ENCODE assay signal across 8 mouse cellular contexts in genomic region chr7:98361063-98361652, GRCm38 (mm10). TPM values are rescaled to one million over a fixed set of nuclear protein-coding genes. Genes with fewer than 3 reads are reported as not detected.
DNase-seq lines count a peak whose midpoint lies in the region; ATAC-seq lines count a peak whose summit lies in the region.

Gene Tsku (minus strand): TSS chr7:98361328.

- H3K4me2 ChIP-seq in forebrain, embryonic 11.5 days (ENCODE audit: low read depth, low read length, severe bottlenecking): peak within 1 kb of the TSS; percentile 87
- H3K4me2 ChIP-seq in heart, embryonic 14.5 days (ENCODE audit: low read length): peak within 1 kb of the TSS; percentile 89
- peak within 1 kb of the TSS; percentile 67 for H3K4me2 ChIP-seq in liver, embryonic 13.5 days
- H3K4me2 ChIP-seq in neural tube, embryonic 12.5 days (replicated peaks): peak within 1 kb of the TSS; percentile 98

- H3K4me1 ChIP-seq in forebrain, embryonic 11.5 days (replicated peaks; ENCODE audit: control insufficient read depth, insufficient read depth, low read length): peaks cover 17% of the 10 kb centered on the region
- peaks cover 11 to 20% of the 10 kb centered on the region in 2 experiments for H3K4me1 ChIP-seq in heart, embryonic 14.5 days (ENCODE audit: control insufficient read depth in 2 of 2, insufficient read depth in 2 of 2, low read length in 2 of 2)
- peaks cover 20% of the 10 kb centered on the region for H3K4me1 ChIP-seq in liver, embryonic 13.5 days (replicated peaks)
- peaks cover 32% of the 10 kb centered on the region for H3K4me1 ChIP-seq in neural tube, embryonic 12.5 days

- peak; percentile 44 for DNase-seq in CD4-positive, CD25-positive, alpha-beta regulatory T cell, adult 2 months (ENCODE audit: low read depth, low spot score)
- DNase-seq in brain, embryonic 18.5 days (ENCODE audit: low read depth, low spot score): peak; percentile 82
- DNase-seq in forebrain, embryonic 11.5 days (ENCODE audit: low spot score): peak; percentile 97
- peak; percentile 94 for DNase-seq in kidney, postnatal 14 days
- DNase-seq in liver, embryonic 13.5 days: peak; percentile 41
- peak; percentile 93 for DNase-seq in testis, postnatal 14 days (ENCODE audit: low spot score)

- H3K27me3 ChIP-seq in forebrain, embryonic 11.5 days (ENCODE audit: control insufficient read depth, insufficient read depth, low read length): no peaks in the 10 kb centered on the region
- no peaks in the 10 kb centered on the region for H3K27me3 ChIP-seq in heart, embryonic 14.5 days (ENCODE audit: control insufficient read depth, insufficient read depth, low read length)
- H3K27me3 ChIP-seq in liver, embryonic 13.5 days: peaks cover 65% of the 10 kb centered on the region
- no peaks in the 10 kb centered on the region for H3K27me3 ChIP-seq in neural tube, embryonic 12.5 days (replicated peaks)

- no peaks in the 10 kb centered on the region for H3K9me3 ChIP-seq in forebrain, embryonic 11.5 days (ENCODE audit: control insufficient read depth, low read length)
- H3K9me3 ChIP-seq in heart, embryonic 14.5 days (ENCODE audit: control insufficient read depth, low read length): 0 out of 2 replicates have a peak, but pooled peaks cover 7% of the 10 kb centered on the region
- peaks cover 4% of the 10 kb centered on the region; the same call in 1 of the 2 replicates for H3K9me3 ChIP-seq in liver, embryonic 13.5 days (replicated peaks)
- H3K9me3 ChIP-seq in neural tube, embryonic 12.5 days: no peaks in the 10 kb centered on the region

- under 1% methylated on average over 50 of the region's 52 CpGs for WGBS in forebrain, embryonic 11.5 days
- WGBS in heart, embryonic 14.5 days: under 1% methylated on average over 52 of the region's 52 CpGs
- under 1% methylated on average over 52 of the region's 52 CpGs for WGBS in liver, embryonic 13.5 days (ENCODE audit: insufficient replicate concordance)
- under 1% methylated on average over 52 of the region's 52 CpGs for whole genome bisulfite sequencing in neural tube, embryonic 12.5 days

- peak within 1 kb of the TSS; percentile 64 for H3K4me3 ChIP-seq in forebrain, embryonic 11.5 days (ENCODE audit: low read depth, low read length)
- H3K4me3 ChIP-seq in heart, embryonic 14.5 days (ENCODE audit: control insufficient read depth in 1 of 2, insufficient read depth in 1 of 2, low read depth in 1 of 2, low read length in 2 of 2): peak within 1 kb of the TSS; percentile 83 to 85
- H3K4me3 ChIP-seq in liver, embryonic 13.5 days (replicated peaks): peak within 1 kb of the TSS; percentile 61
- H3K4me3 ChIP-seq in neural tube, embryonic 12.5 days: peak within 1 kb of the TSS; percentile 64

- peak within 1 kb of the TSS; percentile 70 for H3K27ac ChIP-seq in forebrain, embryonic 11.5 days (ENCODE audit: low read depth, low read length)
- H3K27ac ChIP-seq in heart, embryonic 14.5 days (replicated peaks in 1 of 2; ENCODE audit: control insufficient read depth in 1 of 2, insufficient read depth in 1 of 2, low read depth in 2 of 2, low read length in 2 of 2): peak within 1 kb of the TSS; percentile 62 to 67
- peak within 1 kb of the TSS; percentile 34 for H3K27ac ChIP-seq in liver, embryonic 13.5 days
- peak within 1 kb of the TSS; percentile 10; the same call in 1 of the 2 replicates for H3K27ac ChIP-seq in neural tube, embryonic 12.5 days

- H3K36me3 ChIP-seq in forebrain, embryonic 11.5 days (ENCODE audit: control insufficient read depth, insufficient read depth, low read length): no peaks in the 10 kb centered on the region
- H3K36me3 ChIP-seq in heart, embryonic 14.5 days (ENCODE audit: control insufficient read depth, insufficient read depth, low read length): no peaks in the 10 kb centered on the region
- no peaks in the 10 kb centered on the region for H3K36me3 ChIP-seq in liver, embryonic 13.5 days
- H3K36me3 ChIP-seq in neural tube, embryonic 12.5 days: no peaks in the 10 kb centered on the region

- H3K9ac ChIP-seq in forebrain, embryonic 11.5 days (ENCODE audit: low read length): peak within 1 kb of the TSS; percentile 79
- H3K9ac ChIP-seq in heart, embryonic 14.5 days (ENCODE audit: low read length): peak within 1 kb of the TSS; percentile 81
- H3K9ac ChIP-seq in liver, embryonic 13.5 days: peak within 1 kb of the TSS; percentile 57
- H3K9ac ChIP-seq in neural tube, embryonic 12.5 days: peak within 1 kb of the TSS; percentile 73

- peak; percentile 91 for ATAC-seq in forebrain, embryonic 11.5 days (replicated peaks; ENCODE audit: low FRiP score)
- peak; percentile 94 for ATAC-seq in heart, embryonic 14.5 days (ENCODE audit: insufficient number of reproducible peaks, insufficient read depth, low FRiP score, low read depth)
- peak; percentile 78 for ATAC-seq in liver, embryonic 13.5 days (ENCODE audit: low read depth)
- peak; percentile 90 for ATAC-seq in neural tube, embryonic 12.5 days (ENCODE audit: low FRiP score, low read depth)

RNA-seq across cellular contexts. Expression of gene Tsku, which starts in this region (rescaled TPM):
- 9.0 and 9.4 TPM in 2 replicates for polyA plus RNA-seq in forebrain, embryonic 11.5 days (2014; fragmentation: Nextera tagmentation; extraction: Ambion mirVana)
- 5.7 and 6.5 TPM in 2 replicates for polyA plus RNA-seq in heart, embryonic 14.5 days (2014; fragmentation: Nextera tagmentation; extraction: Ambion mirVana)
- 1.1 and 1.8 TPM in 2 replicates for polyA plus RNA-seq in liver, embryonic 13.5 days (2015; fragmentation: Nextera tagmentation; extraction: Ambion mirVana)
- polyA plus RNA-seq in neural tube, embryonic 12.5 days (2016; fragmentation: Nextera tagmentation; extraction: Ambion mirVana): 7.7 and 8.3 TPM in 2 replicates

Comparison
In these comparisons a context has a peak if more than half of its experiments do, and no peak if none do; other contexts are left out.
1. Peak in every context shown above with its lines: DNase-seq, ATAC-seq, H3K4me3 ChIP-seq and H3K27ac ChIP-seq.
2. DNase-seq: peak in every context shown above with its lines; median percentile 97 in forebrain, embryonic 11.5 days; 94 in kidney, postnatal 14 days; 93 in testis, postnatal 14 days; 82 in brain, embryonic 18.5 days; 44 in CD4-positive, CD25-positive, alpha-beta regulatory T cell, adult 2 months; 41 in liver, embryonic 13.5 days.
3. H3K27ac ChIP-seq: peak in every context shown above with its lines; median percentile 70 in forebrain, embryonic 11.5 days; 64 in heart, embryonic 14.5 days; 34 in liver, embryonic 13.5 days; 10 in neural tube, embryonic 12.5 days.